Mouse (Mus musculus) adrenal gland, adult 2 months (tissue): ENCODE measurements around the gene Axl. TPM values are rescaled to one million over a fixed set of nuclear protein-coding genes. Genes with fewer than 3 reads are reported as not detected.
"Not testable (repeated sequence)": the region's sequence is repeated elsewhere in the genome, so short reads cannot be mapped to it uniquely, and the experiment has no call there.

Experiments
- DNase-seq: peaks from one replicate; pipeline ENCODE4 v3.0.0; 2021
- polyA plus RNA-seq: library from polyadenylated mRNA; depleted of rRNA; stranded (reverse); fragments of >200 nt; gene quantifications from 2 replicates; pipeline ENCODE4 v1.2.3, GENCODE M21; 2012
- total RNA-seq, 2 experiments: library from RNA; stranded (reverse); gene quantifications; 2 replicates each; pipeline ENCODE4 v1.2.3; 2021

The Axl gene
- total and polyA plus RNA-seq, 3 experiments = 40.3 to 73.8 (median 42.1) TPM

GRCm38 (mm10) chr7:25793679-25794078, 5.2 kb upstream of the Axl start:
- no peak for DNase-seq

DNA sequence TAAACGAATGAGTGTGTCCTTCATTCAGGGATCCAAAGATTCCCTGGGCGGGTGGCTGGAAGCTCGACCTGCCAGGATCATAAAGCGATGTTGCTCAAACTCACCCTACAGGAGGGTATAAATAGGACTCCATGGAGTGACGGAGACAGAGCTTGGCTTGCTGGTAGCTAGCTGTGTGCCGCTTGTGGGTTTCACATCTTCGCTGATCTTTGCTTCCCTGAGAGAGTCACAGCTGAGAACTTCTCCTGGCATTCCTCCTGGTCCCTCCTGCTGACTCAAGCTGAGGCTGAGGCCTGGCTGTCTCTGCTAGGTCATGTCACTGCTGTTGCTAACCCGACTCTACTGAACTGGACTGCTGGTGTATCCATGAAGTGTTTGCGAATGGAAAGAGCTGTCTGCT, 4.5 kb upstream of the Axl start:
- DNase-seq = not testable (repeated sequence)

- DNase-seq = peak; percentile 49
Measured at GRCm38 (mm10) chr7:25790615-25791014, 2.1 kb upstream of the Axl start.

GRCm38 (mm10) chr7:25789129-25789440, 580 bp upstream of the Axl start:
- no peak for DNase-seq

GRCm38 (mm10) chr7:25787456-25788219, 867 bp downstream of the Axl start:
- no peak for DNase-seq

DNA sequence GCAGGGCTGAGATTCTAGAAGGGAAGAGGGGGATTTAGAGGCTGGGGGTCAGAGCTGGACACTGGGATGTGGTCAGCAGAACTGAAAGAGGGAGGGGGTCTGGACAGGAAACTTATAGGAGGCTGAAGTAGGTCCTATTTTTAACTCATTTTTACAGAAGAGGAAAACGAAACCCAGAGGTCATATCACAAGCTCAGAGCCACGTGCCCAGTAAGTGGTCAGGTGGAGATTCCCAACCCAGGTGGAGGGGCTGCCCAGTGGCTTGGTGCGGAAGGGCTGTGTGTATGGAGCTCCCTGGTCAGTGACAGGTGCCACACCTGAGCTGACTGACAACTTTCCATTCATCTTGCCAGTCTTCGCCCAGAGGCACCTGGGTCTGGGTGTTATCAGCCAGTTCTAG, 1.5 kb downstream of the Axl start:
- no peak for DNase-seq

DNA sequence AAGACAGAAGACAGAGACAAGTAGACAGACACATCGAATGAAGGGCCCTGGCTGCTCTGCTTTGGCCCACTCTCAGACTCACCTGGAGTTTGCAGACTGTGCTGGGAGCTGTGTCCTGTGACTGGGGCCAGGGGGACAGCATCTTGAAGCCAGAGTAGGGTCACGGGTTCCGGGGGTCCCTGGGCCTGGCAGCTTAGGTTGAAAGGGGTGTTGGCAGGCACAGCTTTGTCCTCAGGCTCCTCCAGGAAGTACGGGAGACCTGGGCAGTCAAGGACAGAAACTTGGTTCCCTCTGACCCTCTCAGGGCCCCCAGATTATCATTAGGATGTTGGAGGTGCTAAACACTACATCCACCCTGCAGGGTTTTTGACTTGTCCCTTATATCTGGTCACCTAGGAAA, 2.8 kb downstream of the Axl start:
- no peak for DNase-seq

DNA sequence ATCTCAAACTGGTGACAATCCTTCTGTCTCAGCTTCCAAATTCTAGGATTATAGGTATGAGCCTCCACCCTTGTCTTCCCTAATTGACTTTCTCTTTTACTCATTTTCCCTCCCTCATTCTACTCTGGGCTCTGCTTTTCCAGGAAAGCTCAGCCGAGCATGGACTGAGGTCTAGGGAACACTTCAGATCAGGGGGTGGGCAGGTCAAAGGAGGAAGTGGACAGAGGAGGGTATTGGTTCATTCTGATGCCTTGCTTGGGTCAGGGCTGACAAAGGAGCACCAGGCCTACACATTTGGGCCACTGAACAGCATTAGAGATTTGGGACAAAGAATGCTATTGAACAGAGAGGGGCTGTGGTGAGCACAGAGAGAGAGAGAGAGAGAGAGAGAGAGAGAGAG, 3.7 kb downstream of the Axl start:
- no peak for DNase-seq

DNA sequence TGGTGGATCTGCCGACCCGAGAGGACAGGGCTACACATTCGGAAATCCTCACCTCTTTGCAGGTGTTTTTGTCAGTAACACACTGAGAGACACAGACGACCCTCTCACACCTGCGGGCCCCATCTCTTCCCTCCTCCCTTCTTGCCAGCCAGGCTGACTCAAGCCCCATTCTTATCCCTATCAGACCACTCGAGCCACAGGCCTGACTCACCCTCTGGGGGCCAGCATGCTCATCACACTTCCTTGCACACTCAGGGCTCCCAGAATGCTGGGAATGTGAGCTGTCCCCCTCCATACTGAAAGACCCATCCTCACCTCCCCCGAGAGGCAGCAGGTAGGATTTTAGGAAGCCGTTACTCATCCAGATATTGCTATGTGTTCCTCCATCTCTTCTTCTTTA, 4.8 kb downstream of the Axl start:
- DNase-seq = no peak

DNA sequence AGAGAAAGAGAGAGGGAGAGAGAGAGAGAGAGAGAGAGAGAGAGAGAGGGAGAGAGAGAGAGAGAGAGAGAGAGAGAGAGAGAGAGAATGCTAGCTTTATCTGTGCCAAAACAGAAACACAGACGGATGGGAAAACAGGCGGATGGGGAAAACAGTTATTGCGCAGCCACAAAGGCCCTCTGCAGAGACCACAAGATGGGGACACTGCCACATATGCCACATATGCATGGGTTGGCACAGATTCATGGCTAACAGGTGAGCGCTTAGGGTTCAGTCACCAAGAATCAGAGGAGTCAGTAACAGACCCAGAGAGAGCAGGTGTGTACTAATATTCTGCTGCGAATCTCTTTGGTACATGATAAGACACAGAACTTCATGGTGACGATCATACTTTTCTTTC, 5.8 kb downstream of the Axl start:
- DNase-seq = no peak

GRCm38 (mm10) chr7:25781937-25782610, 6.4 kb downstream of the Axl start:
- DNase-seq = no peak

GRCm38 (mm10) chr7:25781321-25781936, 7.1 kb downstream of the Axl start:
- DNase-seq = peak; percentile 61

DNA sequence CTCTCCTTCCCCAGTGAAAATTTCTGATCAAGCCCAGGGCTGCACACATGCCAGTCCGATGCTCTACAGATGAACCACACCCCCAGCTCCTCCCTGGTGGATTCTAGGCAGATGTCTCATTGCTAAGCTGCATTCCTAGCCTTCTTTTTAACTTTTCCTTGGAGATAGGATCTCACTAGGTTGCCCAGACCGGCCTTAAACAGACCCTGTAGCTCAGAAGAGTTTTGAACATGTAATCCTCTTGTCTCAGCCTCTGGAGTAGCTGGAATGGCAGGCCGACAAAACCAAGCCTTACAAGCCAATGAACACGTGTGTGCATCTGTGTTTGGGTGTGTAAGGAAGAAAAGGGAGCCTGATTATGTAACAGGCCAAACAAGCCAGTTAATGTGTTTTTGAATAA, 7.8 kb downstream of the Axl start:
- no peak for DNase-seq

- no peak for DNase-seq
Measured at GRCm38 (mm10) chr7:25780021-25780420, 8.5 kb downstream of the Axl start.

DNA sequence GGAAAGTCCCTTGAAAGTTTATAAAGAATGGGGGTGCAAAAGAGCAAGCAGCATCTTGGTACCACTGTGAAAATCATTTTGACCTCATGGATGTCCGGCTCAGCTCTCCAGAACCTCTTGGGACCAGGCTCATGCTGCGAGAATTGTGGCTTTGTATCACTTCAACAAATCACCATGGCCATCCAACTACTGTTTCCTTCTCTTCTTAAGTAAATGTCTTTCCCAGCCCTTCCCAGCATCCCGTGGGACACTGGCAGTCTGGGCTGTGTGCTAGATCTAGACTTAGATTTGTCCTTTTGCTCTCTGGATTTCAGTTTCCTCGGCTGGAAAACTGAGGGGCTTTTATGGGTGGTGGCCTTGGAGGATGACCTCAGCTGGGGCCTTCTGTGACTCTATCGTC, 20.3 kb downstream of the Axl start:
- no peak for DNase-seq

GRCm38 (mm10) chr7:25766108-25766507, 22.4 kb downstream of the Axl start:
- DNase-seq = no peak

DNA sequence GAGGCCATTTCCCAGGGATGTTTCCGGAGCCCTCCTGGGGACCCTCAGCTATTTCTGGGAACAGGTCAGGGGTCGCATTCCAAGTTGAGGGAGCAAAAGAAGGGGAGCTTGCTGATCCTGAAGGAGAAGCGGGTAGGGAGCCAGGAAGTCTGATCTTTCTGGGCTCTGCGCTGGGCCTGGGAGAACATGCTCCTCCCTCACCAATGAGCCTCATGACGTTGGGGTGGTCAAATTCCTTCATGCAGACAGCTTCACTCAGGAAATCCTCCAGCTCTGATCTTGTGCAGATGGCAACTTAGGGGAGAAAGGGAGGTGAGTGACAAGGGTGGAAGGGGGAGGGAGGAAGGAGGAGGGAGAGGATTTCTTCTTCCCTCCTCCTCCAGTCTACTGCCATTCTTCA, 24.3 kb downstream of the Axl start:
- DNase-seq = no peak

DNA sequence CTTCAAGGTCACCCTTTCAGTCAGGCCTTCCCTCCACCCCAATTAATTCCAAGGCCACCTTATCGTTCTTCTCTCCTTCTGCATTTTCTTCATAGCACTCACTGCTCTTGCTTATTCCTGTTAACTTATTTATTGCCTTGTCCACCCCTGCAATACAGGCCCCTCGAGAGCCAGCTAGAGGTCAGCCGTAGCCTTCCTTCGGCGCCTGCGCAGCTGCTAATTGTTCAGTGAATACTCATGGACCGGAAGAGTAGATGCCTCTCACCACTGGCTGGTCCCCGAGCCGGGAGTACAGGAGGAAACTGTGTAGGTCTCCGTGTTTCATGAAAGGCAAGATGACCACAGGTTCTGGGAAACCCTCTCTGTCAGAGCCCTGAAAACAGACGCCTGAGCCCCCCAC, 24.8 kb downstream of the Axl start:
- DNase-seq = no peak

DNA sequence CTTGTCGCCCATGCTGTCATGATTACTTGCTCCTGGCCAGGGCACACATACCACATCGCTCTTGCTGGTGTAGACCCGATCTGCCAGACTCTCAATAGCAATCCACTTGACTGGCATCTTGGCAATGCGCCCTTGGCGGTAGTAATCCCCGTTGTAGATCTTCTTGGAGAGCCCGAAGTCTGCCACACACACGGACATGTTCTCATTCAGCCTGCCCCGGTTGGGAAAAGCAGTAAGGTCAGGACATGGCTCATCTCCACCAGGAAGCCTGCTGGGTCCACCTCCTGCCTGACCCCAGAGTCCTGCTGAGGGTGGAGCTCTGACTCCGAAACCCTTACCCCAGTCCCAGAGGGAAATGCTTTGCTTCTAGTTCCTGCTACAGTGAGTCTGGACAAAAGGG, 27.2 kb downstream of the Axl start:
- DNase-seq = peak; percentile 31

- peak; percentile 93 for DNase-seq
Measured at GRCm38 (mm10) chr7:25756011-25756410, 32.5 kb downstream of the Axl start.

DNA sequence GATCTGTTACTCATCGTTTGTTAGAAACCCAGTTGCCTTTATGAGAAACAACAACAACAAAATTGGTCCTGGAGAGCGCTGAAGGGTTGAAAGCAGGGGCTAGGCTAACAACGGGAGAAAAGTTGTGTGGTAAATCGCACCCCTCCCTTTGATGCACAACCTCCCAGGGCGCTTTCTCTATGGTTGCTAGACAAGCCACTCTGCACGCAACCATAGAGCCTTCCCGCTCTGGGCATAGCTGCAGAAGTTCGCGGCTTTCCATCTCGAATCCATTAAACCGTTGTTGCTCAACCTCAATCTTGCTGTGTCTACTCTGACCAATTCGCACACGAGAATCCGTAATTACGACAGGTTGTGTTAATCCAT, 33.1 kb downstream of the Axl start:
- DNase-seq = no peak

DNA sequence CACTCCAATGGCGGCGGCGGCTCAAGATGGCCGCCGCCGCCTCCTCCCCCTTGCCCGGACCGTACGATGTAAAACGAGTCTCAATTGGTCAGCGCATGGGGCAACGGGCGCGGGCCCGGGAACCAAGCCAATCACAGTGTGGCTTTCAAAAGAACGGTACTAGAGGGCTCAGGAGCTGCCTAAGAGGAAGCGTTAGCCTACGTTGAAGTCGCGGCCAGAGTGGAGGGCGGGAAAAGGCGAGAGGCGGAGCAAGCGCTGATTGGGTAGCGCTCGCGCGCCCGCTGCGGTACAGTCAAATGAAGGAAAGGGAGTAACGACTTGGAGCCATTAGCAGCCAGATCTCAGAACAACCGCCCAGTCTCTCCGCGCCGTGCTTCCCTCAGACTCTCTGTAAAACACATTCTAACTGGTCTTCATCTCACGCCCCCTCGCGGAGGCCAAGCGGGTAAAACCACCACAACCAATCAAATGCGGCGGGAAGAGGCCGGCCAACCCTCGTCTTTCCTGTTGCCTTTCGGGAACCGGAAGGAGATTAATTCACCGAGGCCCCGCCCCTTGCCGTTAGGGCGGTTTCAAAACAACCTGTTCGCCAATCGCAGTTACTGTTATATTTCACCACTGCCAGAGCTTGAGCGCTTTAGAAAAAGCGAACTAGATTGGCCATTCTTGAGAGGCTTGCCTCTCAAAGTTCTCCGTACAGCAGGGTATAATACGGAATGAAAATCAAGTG, 33.6 kb downstream of the Axl start, which contains the start of gene Hnrnpul1:
Gene Hnrnpul1 (minus strand): TSS at position 20 of the 730 bp plus-strand sequence.
- DNase-seq = peak; percentile 99

DNA sequence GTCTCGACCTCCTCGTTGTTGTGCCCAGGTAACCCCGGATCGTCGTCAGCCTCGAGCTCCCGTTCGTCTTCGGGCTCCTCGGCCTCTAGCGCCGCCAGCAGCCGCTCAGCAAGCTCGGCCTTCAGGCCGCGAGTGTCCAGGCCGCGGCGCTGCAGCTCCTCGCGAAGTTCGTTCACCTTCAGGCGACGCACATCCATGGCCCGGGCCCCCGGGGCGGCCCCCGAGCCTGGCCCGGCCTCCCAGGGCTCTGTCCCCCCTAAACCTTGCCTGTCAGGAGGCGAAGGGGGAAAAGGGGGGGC, 34.1 kb downstream of the Axl start:
- no peak for DNase-seq
